Mouse (Mus musculus): ENCODE results near the gene Gm2431.
"Not testable (repeated sequence)": the region's sequence is repeated elsewhere in the genome, so short reads cannot be mapped to it uniquely, and the experiment has no call there.

The Gm2431 gene

DNA sequence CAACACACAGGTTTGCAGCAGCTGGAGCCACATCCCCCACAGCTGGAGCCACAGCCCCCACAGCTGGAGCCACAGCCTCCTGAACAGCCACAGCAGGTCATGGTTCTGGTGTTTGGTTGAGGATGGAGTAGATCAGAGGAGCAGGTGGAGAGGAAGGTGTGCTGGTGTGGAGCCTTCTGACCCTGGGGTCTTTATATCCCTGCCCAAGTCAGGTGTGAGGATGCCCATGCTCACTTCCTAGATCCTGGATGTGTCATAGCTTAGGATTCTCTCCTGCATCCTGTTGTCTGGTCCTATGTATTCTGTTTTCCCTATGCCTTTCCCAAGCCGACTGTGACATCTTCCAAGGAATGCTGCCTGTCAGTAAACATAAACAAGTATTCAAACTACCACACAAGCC lies at the start of gene Gm2431:
Gene Gm2431, minus strand, starts transcription at position 101 of the 400 bp plus-strand sequence.
- DNase-seq (ENCODE audit: inconsistent ontology term), result not testable (repeated sequence)

DNA sequence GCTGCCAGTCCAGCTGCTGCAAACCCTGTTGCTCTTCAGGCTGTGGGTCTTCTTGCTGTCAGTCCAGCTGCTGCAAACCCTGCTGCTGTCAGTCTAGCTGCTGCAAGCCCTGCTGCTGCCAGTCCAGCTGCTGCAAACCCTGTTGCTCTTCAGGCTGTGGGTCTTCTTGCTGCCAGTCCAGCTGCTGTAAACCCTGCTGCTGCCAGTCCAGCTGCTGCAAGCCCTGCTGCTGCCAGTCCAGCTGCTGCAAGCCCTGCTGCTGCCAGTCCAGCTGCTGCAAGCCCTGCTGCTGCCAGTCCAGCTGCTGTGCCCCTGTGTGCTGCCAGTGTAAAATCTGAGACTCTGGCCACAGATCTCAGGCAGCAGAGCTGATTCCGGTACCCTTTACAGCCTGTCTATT lies 45.8 kb upstream of the Gm2431 start:
- DNase-seq (ENCODE audit: inconsistent ontology term), result not testable (repeated sequence)

DNA sequence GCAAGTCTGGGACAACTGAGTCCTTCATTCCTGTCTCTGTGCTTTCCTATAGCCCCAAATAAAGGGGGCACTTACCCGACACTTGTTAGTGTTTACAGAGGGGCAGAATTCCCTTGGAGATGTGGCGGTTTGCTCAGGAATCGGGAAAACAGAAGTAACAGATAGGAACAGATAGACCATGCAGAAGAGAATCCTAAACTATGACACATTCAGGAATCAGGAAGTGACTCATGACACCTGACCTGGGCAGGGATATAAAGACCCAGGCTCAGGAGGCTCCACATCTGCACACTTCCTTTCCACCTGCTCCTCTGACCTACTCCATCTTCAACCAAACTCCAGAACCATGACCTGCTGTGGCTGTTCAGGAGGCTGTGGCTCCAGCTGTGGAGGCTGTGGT lies 45.1 kb upstream of the Gm2431 start, which contains the start of gene Krtap5-4:
Gene Krtap5-4, plus strand, starts transcription at position 301 of the 400 bp plus-strand sequence.
- no peak for DNase-seq (ENCODE audit: inconsistent ontology term)

DNA sequence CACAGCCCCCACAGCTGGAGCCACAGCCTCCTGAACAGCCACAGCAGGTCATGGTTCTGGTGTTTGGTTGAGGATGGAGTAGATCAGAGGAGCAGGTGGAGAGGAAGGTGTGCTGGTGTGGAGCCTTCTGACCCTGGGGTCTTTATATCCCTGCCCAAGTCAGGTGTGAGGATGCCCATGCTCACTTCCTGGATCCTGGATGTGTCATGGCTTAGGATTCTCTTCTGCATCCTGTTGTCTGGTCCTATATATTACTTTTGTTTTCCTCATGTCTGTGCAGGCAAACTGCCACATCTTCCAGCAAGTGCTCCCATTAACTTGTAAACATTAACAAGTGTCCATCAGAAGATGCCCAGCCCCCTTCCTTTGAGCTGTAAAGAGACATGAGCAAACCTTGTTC lies 38.9 kb upstream of the Gm2431 start, which contains the start of gene Krtap5-1:
Gene Krtap5-1, minus strand, starts transcription at position 101 of the 400 bp plus-strand sequence.
- DNase-seq (ENCODE audit: inconsistent ontology term), result not testable (repeated sequence)

DNA sequence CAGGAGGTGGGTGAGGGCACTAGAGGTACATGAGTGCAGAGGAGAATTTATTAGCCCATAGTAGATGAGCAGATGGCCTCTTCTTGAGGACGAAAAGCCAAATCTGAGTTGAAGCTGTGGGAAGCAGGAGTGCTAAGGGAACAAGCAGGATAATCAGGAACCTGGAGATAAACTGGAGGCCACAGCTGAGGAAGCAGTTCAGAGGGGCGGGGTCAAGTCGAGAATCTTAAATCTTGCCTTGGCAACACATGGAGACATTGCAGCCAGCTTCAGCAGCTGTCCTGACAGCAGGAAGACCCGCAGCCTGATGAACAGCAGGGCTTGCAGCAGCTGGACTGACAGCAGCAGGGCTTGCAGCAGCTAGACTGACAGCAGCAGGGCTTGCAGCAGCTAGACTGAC lies 38.0 kb upstream of the Gm2431 start:
- DNase-seq (ENCODE audit: inconsistent ontology term), result not testable (repeated sequence)

DNA sequence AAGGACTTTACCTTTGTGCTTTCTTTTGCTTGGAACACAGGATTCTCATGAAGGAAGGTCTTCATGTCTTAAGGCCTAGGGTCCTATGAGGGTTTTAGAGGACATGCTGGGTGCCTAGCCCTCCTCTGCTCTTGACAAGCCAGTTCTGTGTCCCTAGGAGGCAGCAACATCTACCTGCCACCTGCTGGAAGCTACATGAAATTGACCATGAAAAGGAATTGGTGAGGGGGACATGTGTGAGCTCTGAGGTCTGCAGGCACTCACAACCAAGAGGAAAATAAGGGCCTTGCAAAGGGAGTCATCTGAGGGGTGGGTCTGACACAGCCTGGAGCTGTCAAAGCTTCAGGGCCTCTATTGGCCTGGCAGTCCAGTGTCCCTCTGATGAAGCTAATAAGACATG lies 37.3 kb upstream of the Gm2431 start:
- no peak for DNase-seq (ENCODE audit: inconsistent ontology term)

DNA sequence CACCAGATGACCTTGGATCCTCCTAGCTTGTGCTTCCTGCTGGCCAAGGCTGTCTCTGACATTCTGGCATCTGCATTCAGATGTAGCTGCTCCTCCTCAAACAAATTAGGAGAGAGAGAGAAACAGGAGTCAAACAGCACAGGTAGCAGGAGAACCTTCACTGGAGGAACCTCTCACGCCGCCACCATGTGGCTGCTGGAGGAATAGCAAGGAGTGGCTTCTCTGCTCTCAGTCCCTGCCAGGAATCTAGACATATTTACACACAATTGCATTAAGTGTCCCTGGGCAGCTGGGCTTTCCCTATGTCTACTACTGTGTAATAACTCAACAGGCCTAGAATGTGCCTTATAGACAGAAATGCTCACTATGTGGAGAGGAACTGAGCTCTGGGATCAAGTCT lies 35.7 kb upstream of the Gm2431 start:
- peak; percentile 15 for DNase-seq (ENCODE audit: inconsistent ontology term)

GRCm38 (mm10) chr7:142285910-142286612 lies 27.9 kb upstream of the Gm2431 start:
- not testable (repeated sequence) for DNase-seq (ENCODE audit: inconsistent ontology term)

GRCm38 (mm10) chr7:142285130-142285835 lies 27.1 kb upstream of the Gm2431 start:
- no peak for DNase-seq (ENCODE audit: inconsistent ontology term)

DNA sequence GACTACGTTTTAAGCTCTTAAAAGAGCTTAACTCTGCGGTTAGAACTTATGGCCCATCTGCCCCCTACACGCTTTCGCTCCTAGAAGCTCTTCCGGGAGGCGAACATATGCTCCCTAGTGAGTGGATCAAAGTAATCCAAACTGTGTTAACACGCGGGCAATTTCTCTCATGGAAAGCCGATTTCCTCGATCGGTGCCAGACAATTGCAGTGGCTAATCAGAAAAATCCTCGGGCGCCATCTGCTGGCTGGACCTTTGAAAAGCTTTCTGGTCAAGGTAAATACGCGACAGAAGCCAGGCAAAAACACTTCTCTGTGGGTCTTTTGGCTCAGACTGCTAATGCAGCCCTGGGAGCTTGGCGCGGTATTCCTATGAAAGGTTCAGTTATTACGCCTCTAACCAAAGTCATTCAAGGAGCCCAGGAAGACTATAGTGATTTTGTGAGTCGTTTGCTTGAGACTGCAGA lies 26.5 kb upstream of the Gm2431 start:
- peak; percentile 90 for DNase-seq (ENCODE audit: inconsistent ontology term)

DNA sequence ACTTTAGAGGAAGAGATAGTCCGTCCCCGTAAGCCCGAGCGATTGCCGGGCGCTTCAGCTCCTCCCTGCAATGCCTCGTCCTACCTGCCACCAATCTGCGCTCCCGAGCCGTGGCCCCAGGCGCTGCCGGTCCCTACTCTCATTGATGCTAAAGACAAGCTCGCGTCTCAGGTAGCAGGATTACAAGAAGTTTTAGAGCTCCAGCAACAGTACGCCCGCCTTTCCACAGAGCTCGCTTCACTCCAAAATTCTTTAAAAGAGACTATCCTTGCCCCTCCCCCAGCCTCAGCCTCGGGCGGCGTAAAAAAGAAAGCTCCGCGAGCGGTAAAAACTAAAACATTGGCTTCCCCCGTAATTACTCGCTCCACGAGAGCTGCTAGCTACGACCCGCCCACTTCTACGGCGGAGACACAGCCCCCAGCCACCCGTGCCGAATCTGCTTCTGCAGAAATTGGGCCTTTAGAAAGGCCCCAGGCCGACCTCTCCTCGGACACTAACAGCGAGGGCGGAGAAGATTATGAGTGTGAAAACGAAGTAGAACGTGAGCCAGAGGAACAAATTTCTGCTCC lies 26.0 kb upstream of the Gm2431 start:
- DNase-seq (ENCODE audit: inconsistent ontology term), result peak; percentile 75

DNA sequence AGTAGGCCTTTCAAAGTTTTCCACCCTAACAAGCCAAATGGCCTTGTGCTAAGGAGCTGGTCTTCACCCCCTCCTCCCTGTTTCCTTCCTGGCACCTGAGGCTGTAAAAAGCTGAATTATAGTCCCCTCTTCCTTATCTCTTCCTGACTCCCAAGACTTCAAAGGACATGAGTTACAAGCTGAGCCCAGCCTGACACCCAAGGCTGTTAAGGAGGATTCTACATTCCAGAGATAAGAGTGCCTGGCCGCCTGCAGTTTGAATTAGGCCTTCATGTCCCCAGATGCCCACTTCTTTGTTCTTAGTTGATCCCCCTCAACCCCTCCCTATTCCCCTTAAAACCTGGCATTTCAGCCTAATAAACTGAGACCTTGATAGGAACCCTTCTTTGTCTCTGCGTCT lies 24.7 kb upstream of the Gm2431 start:
- DNase-seq (ENCODE audit: inconsistent ontology term), result not testable (repeated sequence)

DNA sequence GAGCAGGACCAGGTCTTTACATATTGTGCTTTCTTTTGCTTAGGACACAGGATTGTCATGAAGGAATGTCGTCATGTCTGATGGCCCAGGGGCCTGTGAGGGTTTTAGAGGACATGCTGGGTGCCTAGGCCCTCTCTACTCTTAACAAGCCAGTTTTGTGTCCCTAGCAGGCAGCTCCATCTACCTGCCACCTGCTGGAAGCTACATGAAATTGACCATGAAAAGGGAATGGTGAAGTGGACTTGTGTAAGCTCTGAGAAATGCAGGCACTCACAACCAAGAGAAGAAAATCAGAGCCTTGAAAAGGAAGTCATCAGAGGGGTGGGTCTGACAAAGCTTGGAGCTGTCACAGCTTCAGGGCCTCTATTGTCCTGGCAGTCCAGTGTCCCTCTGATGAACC lies 21.1 kb upstream of the Gm2431 start:
- not testable (repeated sequence) for DNase-seq (ENCODE audit: inconsistent ontology term)

DNA sequence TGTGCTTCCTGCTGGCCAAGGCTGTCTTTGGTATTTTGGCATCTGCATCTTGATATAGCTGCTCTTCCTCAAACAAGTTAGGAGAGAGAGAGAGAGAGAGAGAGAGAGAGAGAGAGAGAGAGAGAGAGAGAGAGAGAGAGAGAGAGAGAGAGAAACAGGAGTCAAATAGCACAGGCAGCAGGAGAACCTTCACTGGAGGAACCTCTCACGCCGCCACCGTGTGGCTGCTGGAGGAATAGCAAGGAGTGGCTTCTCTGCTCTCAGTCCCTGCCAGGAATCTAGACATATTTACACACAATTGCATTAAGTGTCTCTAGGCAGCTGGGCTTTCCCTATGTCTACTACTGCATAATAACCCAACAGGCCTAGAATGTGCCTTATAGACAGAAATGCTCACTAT lies 20.0 kb upstream of the Gm2431 start:
- peak; percentile 34 for DNase-seq (ENCODE audit: inconsistent ontology term)

DNA sequence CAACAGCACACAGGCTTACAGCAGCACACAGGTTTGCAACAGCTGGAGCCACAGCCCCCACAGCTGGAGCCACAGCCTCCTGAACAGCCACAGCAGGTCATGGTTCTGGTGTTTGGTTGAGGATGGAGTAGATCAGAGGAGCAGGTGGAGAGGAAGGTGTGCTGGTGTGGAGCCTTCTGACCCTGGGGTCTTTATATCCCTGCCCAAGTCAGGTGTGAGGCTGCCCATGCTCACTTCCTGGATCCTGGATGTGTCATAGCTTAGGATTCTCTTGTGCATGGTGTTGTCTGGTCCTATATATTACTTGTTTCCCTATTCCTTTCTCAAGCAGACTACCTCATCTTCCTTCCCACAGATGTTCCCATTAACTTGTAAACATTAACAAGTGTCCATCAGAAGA lies 16.1 kb upstream of the Gm2431 start, which contains the start of gene Gm4559:
Gene Gm4559, minus strand, starts transcription at position 101 of the 400 bp plus-strand sequence.
- not testable (repeated sequence) for DNase-seq (ENCODE audit: inconsistent ontology term)

DNA sequence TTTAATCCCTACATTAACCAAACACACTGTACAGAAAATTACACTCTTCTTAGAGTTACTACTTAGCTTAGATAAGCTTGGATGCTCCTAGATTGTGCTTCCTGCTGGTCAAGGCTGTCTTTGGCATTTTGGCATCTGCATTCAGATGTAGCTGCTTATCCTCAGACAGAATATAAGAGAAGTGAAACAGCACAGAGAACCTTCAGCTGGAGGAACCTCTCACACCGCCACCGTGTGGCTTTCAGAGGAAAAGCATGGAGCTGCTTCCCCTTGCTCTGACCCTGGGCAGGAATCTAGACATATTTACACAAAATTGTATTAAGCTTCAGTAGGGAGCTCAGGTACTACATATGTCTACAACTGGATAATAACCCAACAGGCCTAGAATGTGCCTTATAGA lies 2.6 kb downstream of the Gm2431 start:
- DNase-seq (ENCODE audit: inconsistent ontology term), result peak; percentile 17

DNA sequence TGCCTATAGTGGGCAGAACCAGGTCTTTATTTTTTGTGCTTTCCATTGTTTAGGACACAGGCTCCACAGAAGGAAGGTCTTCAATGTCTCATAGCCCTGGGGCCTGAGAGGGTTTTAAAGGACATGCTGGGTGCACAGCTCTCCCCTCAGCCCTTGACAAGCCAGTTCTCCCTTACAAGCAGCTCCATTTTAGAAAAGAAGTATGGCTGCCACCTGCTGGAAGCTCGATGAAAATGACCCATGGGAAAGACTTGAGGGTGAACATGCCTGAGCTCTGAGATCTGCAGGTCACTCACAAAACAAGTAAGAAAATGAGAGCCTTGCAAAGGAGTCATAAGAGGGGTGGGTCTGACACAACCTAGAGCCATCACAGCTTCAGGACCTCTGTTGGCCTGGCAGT lies 8.3 kb downstream of the Gm2431 start:
- DNase-seq (ENCODE audit: inconsistent ontology term), result peak; percentile 16

GRCm38 (mm10) chr7:142240978-142241377 lies 17.2 kb downstream of the Gm2431 start, which contains the start of gene Gm40460:
Gm40460 (minus strand) TSS chr7:142241078.
- no peak for DNase-seq (ENCODE audit: inconsistent ontology term)

DNA sequence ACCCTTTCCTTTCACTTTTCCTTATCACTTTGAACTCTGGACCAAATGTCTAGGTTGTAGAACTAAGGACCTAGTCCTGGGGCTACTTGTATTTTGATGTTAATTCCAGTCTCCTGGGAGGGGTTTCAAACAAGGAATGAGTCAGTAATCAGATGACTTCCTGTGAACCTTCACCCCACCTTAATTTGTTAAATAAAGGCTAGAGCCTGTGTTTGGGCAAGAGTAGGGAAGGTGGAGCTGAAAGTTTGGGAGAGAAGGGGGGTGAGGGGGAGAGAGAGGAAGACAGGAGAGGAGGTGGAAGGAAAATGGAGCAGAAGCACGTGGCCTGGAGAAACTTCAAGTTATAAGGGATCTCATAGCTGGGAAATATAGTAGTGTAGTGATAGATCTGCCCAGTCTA lies 26.6 kb downstream of the Gm2431 start:
- no peak for DNase-seq (ENCODE audit: inconsistent ontology term)

DNA sequence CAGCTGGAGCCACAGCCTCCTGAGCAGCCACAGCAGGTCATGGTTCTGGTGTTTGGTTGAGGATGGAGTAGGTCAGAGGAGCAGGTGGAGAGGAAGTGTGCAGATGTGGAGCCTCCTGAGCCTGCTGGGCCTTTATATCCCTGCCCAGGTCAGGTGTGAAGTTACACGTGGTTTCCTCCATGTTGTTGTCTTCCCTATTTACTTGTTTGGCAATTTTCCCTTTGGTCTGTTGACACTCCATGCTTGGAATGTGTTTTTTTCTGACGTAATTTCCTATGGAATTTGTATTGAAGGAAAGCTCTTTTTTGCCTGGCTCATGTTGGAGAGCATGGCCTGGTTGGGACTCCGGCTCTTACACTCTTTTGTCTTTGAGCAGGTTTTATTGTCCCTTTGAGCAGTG lies 28.3 kb downstream of the Gm2431 start, which contains the start of gene Krtap5-5:
Gene Krtap5-5, minus strand, starts transcription at position 101 of the 400 bp plus-strand sequence.
- not testable (repeated sequence) for DNase-seq (ENCODE audit: inconsistent ontology term)

DNA sequence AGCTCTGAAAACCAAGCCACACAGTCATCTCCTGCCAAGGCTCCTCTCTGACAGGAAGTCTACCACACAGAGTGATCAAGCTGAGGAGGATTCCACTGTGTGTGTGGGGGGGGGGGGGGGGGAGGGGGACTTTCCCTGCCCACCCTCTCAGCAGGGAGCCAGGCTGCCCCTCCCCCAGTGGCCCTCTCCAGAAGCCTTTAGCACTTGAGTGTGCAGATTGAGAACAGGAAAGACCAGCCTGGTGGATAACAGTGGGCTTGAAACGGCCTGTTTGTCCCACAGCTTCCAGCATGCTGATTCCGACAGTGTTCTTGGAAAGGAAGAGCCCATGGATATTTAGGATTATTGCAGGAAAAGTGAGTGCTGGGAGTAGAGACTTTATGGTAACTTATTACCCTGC lies 33.6 kb downstream of the Gm2431 start:
- DNase-seq (ENCODE audit: inconsistent ontology term), result no peak

GRCm38 (mm10) chr7:142212136-142212535 lies 46.0 kb downstream of the Gm2431 start:
- not testable (repeated sequence) for DNase-seq (ENCODE audit: inconsistent ontology term)
